Mouse (Mus musculus): ENCODE results near the gene Camsap1. TPM values are rescaled to one million over a fixed set of nuclear protein-coding genes. Genes with fewer than 3 reads are reported as not detected.

Gene Camsap1
- polyA plus RNA-seq, 1 experiment from 2014 or later: 18.0 TPM

DNA sequence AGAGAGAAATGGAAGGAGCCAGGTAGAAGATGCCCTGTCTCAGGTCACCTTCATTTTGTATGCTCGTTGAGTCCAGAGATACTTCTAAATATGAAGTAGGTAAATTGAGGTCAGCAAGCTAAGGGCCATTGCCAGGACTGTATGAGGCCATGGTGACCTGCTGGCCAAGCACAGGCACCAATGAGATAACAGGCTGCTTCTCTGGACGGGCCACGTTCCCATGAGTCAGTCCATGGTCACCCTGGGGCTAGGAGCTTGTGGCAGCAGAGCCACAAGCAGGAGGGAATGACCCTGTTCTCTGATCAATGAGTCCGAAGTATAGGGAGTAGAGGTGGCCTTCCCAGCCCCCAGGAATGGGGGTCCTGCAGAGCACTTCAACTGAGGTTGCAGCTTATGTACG is 68.3 kb downstream of the Camsap1 start:
- no peak for ATAC-seq (ENCODE audit: low FRiP score, low read depth)
- no peaks in the 10 kb centered on the region for H3K4me1 ChIP-seq
- 85% methylated on average over 5 of the region's 5 CpGs for WGBS
- H3K4me2 ChIP-seq (replicated peaks): no peak overlapping the region
- no peaks in the 10 kb centered on the region for H3K9me3 ChIP-seq
- no peak overlapping the region for H3K9ac ChIP-seq
- H3K4me3 ChIP-seq: no peak overlapping the region
- no peaks in the 10 kb centered on the region for H3K27me3 ChIP-seq
- H3K36me3 ChIP-seq: no peaks in the 10 kb centered on the region
- no peak overlapping the region for H3K27ac ChIP-seq

- 62% methylated on average over 4 of the region's 4 CpGs for WGBS
- no peak overlapping the region for H3K4me2 ChIP-seq (replicated peaks)
- no peaks in the 10 kb centered on the region for H3K4me1 ChIP-seq
- no peak for ATAC-seq (ENCODE audit: low FRiP score, low read depth)
- no peaks in the 10 kb centered on the region for H3K27me3 ChIP-seq
- H3K9ac ChIP-seq: no peak overlapping the region
- no peak overlapping the region for H3K4me3 ChIP-seq
- no peaks in the 10 kb centered on the region for H3K36me3 ChIP-seq
- H3K9me3 ChIP-seq: no peaks in the 10 kb centered on the region
- no peak overlapping the region for H3K27ac ChIP-seq
Measured at GRCm38 (mm10) chr2:25914201-25914600, 68.9 kb downstream of the Camsap1 start.

DNA sequence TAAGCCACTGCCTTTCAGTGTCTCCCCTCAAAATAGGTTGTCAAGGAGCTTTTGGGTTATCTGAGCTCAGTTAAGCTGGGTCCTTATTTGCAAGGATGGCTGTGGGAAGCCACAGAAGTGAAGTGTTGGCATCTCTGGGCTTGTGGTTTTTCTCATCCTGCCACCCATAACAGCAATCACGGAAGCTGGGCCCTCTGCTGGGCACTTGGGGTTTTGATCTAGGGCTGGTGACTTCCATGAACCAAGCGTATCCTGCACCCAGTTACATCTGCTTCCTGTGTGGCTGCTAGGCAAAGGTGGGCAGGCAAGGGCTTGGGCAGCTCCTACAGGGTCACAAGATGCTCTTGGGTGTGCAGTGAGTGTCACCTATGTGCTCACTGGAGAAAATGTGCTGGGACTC is 69.8 kb downstream of the Camsap1 start:
- 47% methylated on average over 2 of the region's 2 CpGs for WGBS
- Histone ChIP-seq H3K9ac (no peak overlapping the region), H3K27me3 (no peaks in the 10 kb centered on the region), H3K4me2 (replicated peaks) (no peak overlapping the region), H3K9me3 (no peaks in the 10 kb centered on the region), H3K4me3 (no peak overlapping the region), H3K27ac (no peak overlapping the region), H3K36me3 (no peaks in the 10 kb centered on the region), H3K4me1 (no peaks in the 10 kb centered on the region)
- ATAC-seq (ENCODE audit: low FRiP score, low read depth): no peak

DNA sequence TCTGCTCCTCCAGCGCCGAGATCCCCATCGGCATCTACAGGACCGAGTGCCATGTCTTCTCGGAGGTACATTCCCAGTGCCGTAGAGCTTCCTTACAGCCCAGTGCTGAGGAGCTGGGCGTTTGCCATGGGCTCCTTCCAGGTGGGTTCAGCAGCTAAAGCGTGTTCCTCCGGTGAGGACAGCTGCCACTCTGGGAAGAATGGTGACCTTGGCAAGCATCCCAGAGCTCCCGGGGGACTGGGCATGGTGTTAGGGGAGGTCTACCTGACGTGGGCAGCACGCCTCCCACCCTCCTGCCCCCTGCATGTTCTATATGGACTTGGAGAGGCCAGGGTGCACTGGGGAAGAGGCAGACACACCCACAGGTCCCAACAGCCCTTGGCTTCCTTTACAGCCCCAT is 73.2 kb downstream of the Camsap1 start:
- 83% methylated on average over 12 of the region's 12 CpGs for WGBS
- Histone ChIP-seq H3K36me3 (no peaks in the 10 kb centered on the region), H3K27me3 (no peaks in the 10 kb centered on the region), H3K4me3 (no peak overlapping the region), H3K4me2 (replicated peaks) (no peak overlapping the region), H3K9ac (no peak overlapping the region), H3K27ac (no peak overlapping the region), H3K9me3 (no peaks in the 10 kb centered on the region), H3K4me1 (no peaks in the 10 kb centered on the region)
- no peak for ATAC-seq (ENCODE audit: low FRiP score, low read depth)

- Histone ChIP-seq H3K4me3 (no peak overlapping the region), H3K27me3 (no peaks in the 10 kb centered on the region), H3K9me3 (no peaks in the 10 kb centered on the region), H3K36me3 (no peaks in the 10 kb centered on the region), H3K4me2 (replicated peaks) (no peak overlapping the region), H3K27ac (no peak overlapping the region), H3K9ac (no peak overlapping the region), H3K4me1 (no peaks in the 10 kb centered on the region)
- no peak for ATAC-seq (ENCODE audit: low FRiP score, low read depth)
- 78% methylated on average over 9 of the region's 9 CpGs for WGBS
Measured at GRCm38 (mm10) chr2:25898970-25899369, 84.1 kb downstream of the Camsap1 start.

DNA sequence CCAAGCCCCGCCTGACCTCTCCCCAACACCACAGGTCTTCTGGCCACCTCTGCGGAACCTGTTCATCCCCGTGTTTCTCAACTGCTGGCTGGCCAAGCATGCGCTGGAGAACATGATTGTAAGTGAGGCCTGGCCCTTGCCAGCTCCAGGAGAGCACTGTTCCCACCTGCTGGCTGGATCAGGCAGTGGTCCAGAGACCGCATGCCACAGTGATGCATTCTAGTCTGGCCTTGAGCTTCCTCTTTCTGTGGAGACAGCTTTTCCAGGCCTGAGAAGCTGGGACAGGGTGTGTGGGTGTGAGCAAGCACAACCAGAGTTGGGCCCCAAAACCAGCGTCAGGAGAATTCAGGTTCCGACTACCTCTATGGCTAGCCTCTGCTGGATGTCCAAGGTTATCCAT is 90.6 kb downstream of the Camsap1 start:
- H3K27ac ChIP-seq: no peak overlapping the region
- ATAC-seq (ENCODE audit: low FRiP score, low read depth): no peak
- H3K4me2 ChIP-seq (replicated peaks): no peak overlapping the region
- no peaks in the 10 kb centered on the region for H3K27me3 ChIP-seq
- H3K4me1 ChIP-seq: no peaks in the 10 kb centered on the region
- H3K9me3 ChIP-seq: no peaks in the 10 kb centered on the region
- WGBS: 81% methylated on average over 7 of the region's 7 CpGs
- no peak overlapping the region for H3K4me3 ChIP-seq
- H3K9ac ChIP-seq: no peak overlapping the region
- H3K36me3 ChIP-seq: no peaks in the 10 kb centered on the region

DNA sequence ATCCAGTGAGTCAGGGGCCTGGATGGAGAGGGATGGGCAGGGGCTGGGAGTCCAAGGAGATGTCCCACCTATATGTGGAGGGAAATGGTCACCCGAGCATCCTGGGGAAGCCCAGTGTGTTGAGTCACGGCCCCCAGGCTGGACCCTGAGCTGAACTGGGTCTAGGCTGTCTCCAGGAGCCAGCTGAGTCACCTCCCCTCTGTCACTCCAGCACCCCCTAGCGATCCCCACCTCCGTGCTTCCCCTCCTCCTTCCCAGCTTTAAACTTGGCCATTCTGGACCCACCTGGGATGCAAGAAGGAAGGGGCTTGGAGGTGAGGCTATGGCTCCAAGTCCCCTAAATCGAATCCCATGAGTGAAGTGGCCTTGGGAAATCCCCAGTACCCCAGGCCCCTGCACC is 94.9 kb downstream of the Camsap1 start:
- H3K27ac ChIP-seq: no peak overlapping the region
- 66% methylated on average over 5 of the region's 5 CpGs for WGBS
- H3K36me3 ChIP-seq: no peaks in the 10 kb centered on the region
- no peaks in the 10 kb centered on the region for H3K27me3 ChIP-seq
- no peaks in the 10 kb centered on the region for H3K9me3 ChIP-seq
- no peak for ATAC-seq (ENCODE audit: low FRiP score, low read depth)
- H3K4me2 ChIP-seq (replicated peaks): no peak overlapping the region
- no peaks in the 10 kb centered on the region for H3K4me1 ChIP-seq
- no peak overlapping the region for H3K4me3 ChIP-seq
- no peak overlapping the region for H3K9ac ChIP-seq

- no peak overlapping the region for H3K27ac ChIP-seq
- 65% methylated on average over 8 of the region's 8 CpGs for WGBS
- ATAC-seq (ENCODE audit: low FRiP score, low read depth): no peak
- H3K4me3 ChIP-seq: no peak overlapping the region
- no peak overlapping the region for H3K4me2 ChIP-seq (replicated peaks)
- H3K36me3 ChIP-seq: no peaks in the 10 kb centered on the region
- H3K9ac ChIP-seq: no peak overlapping the region
- no peaks in the 10 kb centered on the region for H3K9me3 ChIP-seq
- H3K27me3 ChIP-seq: no peaks in the 10 kb centered on the region
- no peaks in the 10 kb centered on the region for H3K4me1 ChIP-seq
Measured at GRCm38 (mm10) chr2:25887226-25887625, 95.9 kb downstream of the Camsap1 start.

- H3K9me3 ChIP-seq: no peaks in the 10 kb centered on the region
- no peak for ATAC-seq (ENCODE audit: low FRiP score, low read depth)
- peaks cover 7% of the 10 kb centered on the region; the same call in 1 of the 2 replicates for H3K27me3 ChIP-seq
- no peak overlapping the region for H3K4me3 ChIP-seq
- no peaks in the 10 kb centered on the region for H3K4me1 ChIP-seq
- H3K4me2 ChIP-seq (replicated peaks): no peak overlapping the region
- no peak overlapping the region for H3K27ac ChIP-seq
- H3K36me3 ChIP-seq: no peaks in the 10 kb centered on the region
- 92% methylated on average over 3 of the region's 3 CpGs for WGBS
- H3K9ac ChIP-seq: no peak overlapping the region
Measured at GRCm38 (mm10) chr2:25884756-25885155, 98.3 kb downstream of the Camsap1 start.

DNA sequence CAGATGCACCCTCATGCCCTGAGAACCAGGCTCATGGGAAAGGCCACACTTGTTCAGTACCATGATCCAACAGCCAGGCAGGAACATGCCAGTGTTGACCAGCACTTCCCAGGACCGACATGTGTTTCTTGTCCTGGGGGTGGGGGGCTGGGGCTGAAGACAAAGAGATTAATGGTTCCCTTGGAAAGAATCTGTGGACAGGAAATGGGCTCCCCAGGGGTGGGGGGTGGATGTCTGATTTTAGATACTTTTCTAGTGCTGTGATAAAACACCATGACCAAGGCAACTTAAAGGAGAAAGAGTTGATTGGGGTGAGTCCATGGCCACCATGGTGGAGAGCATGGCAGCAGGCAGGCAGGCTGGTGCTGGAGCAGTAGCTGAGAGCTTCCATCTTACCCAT is 100.8 kb downstream of the Camsap1 start:
- WGBS: 30% methylated on average over 1 of the region's 1 CpGs

GRCm38 (mm10) chr2:25879061-25879460 is 104.0 kb downstream of the Camsap1 start:
- Histone ChIP-seq H3K4me2 (replicated peaks) (no peak overlapping the region), H3K9ac (no peak overlapping the region), H3K27me3 (peaks cover 63% of the 10 kb centered on the region), H3K27ac (no peak overlapping the region), H3K4me3 (no peak overlapping the region), H3K4me1 (peaks cover 7% of the 10 kb centered on the region), H3K9me3 (0 out of 2 replicates have a peak, but pooled peaks cover 4% of the 10 kb centered on the region), H3K36me3 (no peaks in the 10 kb centered on the region)
- ATAC-seq (ENCODE audit: low FRiP score, low read depth): no peak
- WGBS: 69% methylated on average over 4 of the region's 4 CpGs

More for the DNA sequence above, 100.8 kb downstream of the Camsap1 start:
- H3K27ac ChIP-seq: no peak overlapping the region
- ATAC-seq (ENCODE audit: low FRiP score, low read depth): no peak
- H3K9me3 ChIP-seq: no peaks in the 10 kb centered on the region
- peaks cover 7% of the 10 kb centered on the region for H3K4me1 ChIP-seq
- no peak overlapping the region for H3K9ac ChIP-seq
- no peaks in the 10 kb centered on the region for H3K36me3 ChIP-seq
- no peak overlapping the region for H3K4me3 ChIP-seq
- H3K4me2 ChIP-seq (replicated peaks): no peak overlapping the region
- H3K27me3 ChIP-seq: peaks cover 32% of the 10 kb centered on the region

GRCm38 (mm10) chr2:25878516-25878915 is 104.6 kb downstream of the Camsap1 start:
- 71% methylated on average over 2 of the region's 2 CpGs for WGBS
- Histone ChIP-seq H3K4me3 (no peak overlapping the region), H3K4me1 (peaks cover 7% of the 10 kb centered on the region), H3K9ac (no peak overlapping the region), H3K36me3 (no peaks in the 10 kb centered on the region), H3K9me3 (0 out of 2 replicates have a peak, but pooled peaks cover 4% of the 10 kb centered on the region), H3K4me2 (replicated peaks) (peak overlapping the region; percentile 71; the same call in 1 of the 2 replicates), H3K27me3 (peaks cover 63% of the 10 kb centered on the region), H3K27ac (no peak overlapping the region)
- ATAC-seq (ENCODE audit: low FRiP score, low read depth): no peak

GRCm38 (mm10) chr2:25877736-25878268 is 105.3 kb downstream of the Camsap1 start:
- Histone ChIP-seq H3K4me1 (peaks cover 7% of the 10 kb centered on the region), H3K9me3 (0 out of 2 replicates have a peak, but pooled peaks cover 4% of the 10 kb centered on the region), H3K36me3 (no peaks in the 10 kb centered on the region), H3K9ac (peak overlapping the region; percentile 58), H3K27me3 (peaks cover 63% of the 10 kb centered on the region), H3K27ac (no peak overlapping the region), H3K4me2 (replicated peaks) (peak overlapping the region; percentile 71), H3K4me3 (peak overlapping the region; percentile 45)
- WGBS: 2% methylated on average over 42 of the region's 49 CpGs
- ATAC-seq (ENCODE audit: low FRiP score, low read depth): no peak
